Mouse (Mus musculus) adrenal gland, postnatal 25 days (tissue): ENCODE measurements around the gene Hist1h2bf. TPM values are rescaled to one million over a fixed set of nuclear protein-coding genes. Genes with fewer than 3 reads are reported as not detected.
"Not testable (repeated sequence)": the region's sequence is repeated elsewhere in the genome, so short reads cannot be mapped to it uniquely, and the experiment has no call there.

Source experiments
- DNase-seq: peaks from one replicate; pipeline ENCODE4 v3.0.0; 2021; ENCODE audit warnings: mixed read lengths
- long read RNA-seq: library from polyadenylated mRNA; stranded (forward); transcript quantifications from one replicate; pipeline ENCODE4 v2.0.0, GENCODE M21; 2021
- total RNA-seq: library from RNA; stranded (reverse); gene quantifications from 2 replicates; pipeline ENCODE4 v1.2.3, GENCODE M21; 2021

Hist1h2bf gene
- 61.2 and 62.9 TPM in 2 replicates for total RNA-seq
- long read RNA-seq, result 0 reads

- DNase-seq, result peak; percentile 72
These were observed at the start of gene Hist1h2bf, which contains the start of gene Hist1h2ad for GRCm38 (mm10) chr13:23573898-23574524. TSS of gene Hist1h2bf (minus strand) at chr13:23574196. TSS of gene Hist1h2ad (plus strand) at chr13:23574381.

DNA sequence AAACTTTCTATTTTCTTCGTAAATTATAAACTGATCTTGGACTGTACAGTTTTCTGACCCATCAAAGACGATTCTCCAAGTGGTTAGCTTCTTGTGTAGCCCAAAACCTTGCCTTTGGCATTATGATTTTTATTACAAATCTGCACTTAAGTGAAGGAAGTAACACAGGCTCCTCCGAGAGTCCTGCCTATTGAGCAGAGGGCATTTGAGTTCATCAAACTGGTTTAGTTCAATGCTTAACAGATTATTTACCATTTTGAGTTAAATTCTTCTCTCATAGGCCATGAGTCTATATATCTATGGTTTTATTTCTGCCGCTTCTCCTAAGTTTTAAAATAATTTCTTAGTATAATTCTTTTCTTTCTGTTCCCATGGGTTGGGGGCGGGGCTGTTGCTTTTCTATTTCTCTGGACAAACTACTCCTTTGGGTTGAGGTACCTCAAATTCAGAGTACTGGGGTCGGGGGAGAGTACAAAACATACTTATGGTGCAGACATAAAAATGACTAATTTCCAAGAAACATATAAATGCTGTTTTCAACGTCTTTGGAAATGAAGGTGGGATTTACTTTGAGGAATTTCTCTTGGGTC is 49.0 kb upstream of the Hist1h2bf start:
- no peak for DNase-seq

GRCm38 (mm10) chr13:23622175-23622671 is 48.2 kb upstream of the Hist1h2bf start, which contains the start of gene Hist1h1e:
TSS of gene Hist1h1e (minus strand) at chr13:23622558.
- peak; percentile 92 for DNase-seq

DNA sequence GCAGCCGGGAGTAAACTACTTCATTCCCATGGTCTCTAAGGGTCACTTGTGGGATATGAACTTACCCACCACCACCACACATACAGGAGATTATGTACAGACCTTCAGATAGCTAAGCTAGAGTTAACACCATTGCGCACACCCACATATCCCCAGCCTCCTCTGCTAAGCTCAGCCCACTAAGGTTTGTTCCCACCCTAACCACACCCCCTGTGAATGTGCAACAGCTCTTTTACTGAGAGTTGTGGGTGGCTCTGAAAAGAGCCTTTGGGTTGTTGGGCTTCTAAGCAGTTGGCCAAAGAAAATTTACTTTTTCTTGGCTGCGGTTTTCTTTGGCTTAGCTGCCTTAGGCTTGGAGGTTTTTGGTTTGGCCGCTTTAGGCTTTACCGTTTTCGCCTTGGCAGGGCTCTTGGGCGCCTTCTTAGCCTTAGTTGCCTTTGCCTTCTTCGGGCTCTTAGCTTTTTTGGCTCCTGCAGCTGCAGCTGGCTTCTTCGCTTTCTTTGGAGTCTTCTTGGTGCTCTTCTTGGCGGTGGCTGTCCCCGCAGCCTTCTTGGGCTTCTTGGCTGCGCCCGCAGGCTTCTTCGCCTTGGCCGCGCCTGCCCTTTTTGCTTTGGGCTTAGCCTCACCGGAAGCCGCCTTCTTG is 47.7 kb upstream of the Hist1h2bf start:
- peak; percentile 53 for DNase-seq

DNA sequence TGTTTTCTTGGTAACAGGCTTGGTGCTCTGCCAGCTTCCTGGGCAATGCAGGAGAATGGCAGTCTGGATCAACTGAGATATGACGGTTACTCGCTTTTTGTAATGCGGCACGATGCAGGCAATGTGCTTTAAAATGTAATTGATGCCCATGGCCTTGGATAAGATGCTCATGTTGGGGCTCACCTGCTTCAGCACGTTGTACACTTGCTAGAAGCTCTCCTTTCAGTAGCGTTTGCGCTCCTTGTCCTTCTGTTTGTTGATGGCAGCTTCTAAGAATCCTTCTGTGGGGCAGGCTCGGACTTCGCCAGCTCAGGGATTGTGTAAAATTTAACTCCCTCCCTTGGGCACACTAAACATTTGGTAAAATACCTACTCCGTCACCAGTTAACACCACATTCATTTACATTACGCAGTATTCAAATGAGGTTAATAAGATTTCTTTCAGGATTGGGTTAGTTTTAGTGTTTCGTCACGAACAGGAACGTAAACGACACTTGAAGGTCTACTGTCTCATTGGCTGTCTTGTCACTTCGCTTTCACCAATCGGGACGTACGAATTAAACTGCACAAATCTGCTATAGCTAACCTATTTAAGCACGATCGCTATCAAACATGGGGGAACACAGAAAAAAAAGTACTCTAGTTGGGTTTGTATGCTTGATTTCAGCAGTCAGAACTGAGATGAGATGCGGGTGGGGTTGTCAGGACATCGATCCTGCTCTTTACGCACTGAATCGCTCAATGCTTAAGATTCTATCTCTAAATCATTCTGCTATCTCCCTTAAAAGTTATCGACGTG is 46.9 kb upstream of the Hist1h2bf start, which contains the start of gene Hist1h2be:
Hist1h2be (minus strand) TSS at position 392 of the 799 bp plus-strand sequence.
- DNase-seq, result peak; percentile 67

DNA sequence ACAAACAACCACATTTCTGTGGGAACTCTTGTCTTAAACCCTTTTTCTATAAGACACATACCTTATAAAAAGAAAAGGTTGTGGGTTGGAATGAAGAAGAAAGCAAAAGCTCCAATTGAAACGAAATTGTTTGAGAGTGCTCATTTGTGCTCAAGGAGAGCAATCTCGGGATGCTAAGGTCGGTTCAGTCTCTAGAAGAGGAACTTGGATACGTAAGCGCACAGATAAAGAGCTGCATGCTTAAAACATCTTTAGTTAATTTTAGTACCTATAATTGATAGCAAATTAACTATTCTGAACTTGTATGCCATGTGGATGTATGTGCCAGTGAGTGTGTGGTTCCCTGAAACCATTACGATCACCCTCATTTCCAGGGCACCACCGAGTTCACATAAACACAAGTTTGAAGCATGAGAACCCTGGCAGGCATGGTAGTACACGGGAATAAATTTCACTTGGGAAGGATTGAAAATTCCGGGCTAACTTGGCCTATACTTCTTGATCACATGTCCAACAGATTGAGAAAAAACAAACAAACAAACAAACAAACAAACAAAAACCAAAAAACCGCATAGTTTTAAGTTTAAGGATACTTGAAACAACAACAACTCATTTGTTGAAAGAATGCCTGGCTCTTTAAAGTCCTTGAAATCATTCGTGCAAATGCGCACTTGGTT is 46.2 kb upstream of the Hist1h2bf start:
- DNase-seq, result no peak

- no peak for DNase-seq
These were observed 37.6 kb upstream of the Hist1h2bf start for GRCm38 (mm10) chr13:23611638-23612037.

GRCm38 (mm10) chr13:23610393-23610792 is 36.4 kb upstream of the Hist1h2bf start:
- no peak for DNase-seq

GRCm38 (mm10) chr13:23609844-23610243 is 35.8 kb upstream of the Hist1h2bf start:
- DNase-seq, result no peak

DNA sequence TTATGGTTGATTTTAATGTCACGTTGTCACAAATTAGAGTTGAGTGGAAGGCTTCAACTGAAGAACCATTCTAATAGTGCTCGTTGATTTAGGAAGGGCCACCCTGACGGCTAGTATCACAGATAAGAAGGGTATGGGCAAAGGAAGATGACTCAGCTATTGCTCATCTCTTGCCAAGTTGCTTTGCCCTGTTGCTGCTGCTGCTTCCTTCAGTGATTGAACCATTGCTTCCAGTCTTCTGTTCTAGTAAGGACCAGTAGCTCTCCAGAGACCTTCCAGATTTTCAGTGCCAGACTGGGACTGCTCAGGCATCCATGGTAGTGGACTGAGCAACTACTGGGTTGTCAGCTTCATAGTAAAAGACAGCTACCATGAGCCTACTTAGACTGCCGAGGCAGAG is 35.2 kb upstream of the Hist1h2bf start:
- DNase-seq, result no peak

DNA sequence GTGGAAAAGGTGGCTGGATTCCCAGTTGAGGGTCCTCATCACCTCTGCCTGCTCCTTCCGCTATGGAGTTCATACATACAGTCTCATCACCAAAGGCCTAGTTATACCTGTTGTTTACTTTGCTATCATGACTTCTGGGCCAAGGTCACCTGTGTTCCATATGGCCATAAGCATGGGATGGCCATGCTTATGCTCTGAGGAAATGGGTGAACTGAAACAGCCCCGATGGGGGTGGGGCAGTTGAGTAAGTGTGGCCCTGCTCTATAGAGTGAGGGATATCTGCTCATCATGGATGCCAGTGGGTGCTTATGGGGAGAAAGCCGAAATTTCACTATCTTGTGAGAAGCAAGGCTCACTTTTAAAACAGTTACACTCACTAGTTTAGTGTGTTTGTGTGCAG is 31.1 kb upstream of the Hist1h2bf start:
- DNase-seq, result no peak

DNA sequence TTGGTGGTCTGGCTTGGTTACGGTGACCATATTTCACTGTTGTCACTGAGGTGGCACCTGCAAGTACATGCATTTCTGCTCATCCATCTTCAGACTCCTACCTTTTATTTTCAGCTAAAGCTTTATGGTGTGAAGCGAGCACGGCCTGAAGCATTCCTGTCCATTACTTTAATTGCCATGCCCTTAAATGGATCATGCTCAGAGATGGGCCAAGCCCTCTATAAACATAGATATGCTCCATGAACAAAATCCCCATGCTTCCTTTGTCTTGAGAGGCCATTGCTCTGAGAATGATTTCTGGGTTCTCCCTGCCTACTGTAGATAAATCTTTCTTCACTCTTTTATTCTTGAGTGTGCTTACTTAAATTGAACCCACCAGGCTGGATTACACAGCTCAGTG is 30.5 kb upstream of the Hist1h2bf start:
- DNase-seq, result no peak

- DNase-seq, result no peak
These were observed 29.2 kb upstream of the Hist1h2bf start for GRCm38 (mm10) chr13:23603182-23603699.

DNA sequence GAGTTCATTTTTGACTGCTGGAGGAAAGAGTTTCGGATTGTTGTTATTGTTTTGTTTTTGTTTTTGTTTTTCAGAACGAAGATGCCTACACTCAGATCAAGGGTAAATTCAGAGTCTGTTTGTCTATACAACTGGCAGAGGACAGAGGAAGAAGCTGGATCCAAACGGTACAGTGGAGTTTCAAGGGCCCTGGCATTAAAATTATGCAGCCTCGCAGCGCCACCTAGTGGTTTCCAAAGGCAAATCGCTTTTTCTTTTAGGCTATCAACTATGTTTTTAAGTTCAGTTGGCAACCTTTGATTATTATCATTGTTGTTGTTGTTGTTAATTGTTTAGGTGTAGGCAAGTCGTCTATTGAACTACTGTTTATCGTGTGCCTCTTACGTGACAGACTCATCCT is 24.0 kb upstream of the Hist1h2bf start:
- DNase-seq, result peak; percentile 80

DNA sequence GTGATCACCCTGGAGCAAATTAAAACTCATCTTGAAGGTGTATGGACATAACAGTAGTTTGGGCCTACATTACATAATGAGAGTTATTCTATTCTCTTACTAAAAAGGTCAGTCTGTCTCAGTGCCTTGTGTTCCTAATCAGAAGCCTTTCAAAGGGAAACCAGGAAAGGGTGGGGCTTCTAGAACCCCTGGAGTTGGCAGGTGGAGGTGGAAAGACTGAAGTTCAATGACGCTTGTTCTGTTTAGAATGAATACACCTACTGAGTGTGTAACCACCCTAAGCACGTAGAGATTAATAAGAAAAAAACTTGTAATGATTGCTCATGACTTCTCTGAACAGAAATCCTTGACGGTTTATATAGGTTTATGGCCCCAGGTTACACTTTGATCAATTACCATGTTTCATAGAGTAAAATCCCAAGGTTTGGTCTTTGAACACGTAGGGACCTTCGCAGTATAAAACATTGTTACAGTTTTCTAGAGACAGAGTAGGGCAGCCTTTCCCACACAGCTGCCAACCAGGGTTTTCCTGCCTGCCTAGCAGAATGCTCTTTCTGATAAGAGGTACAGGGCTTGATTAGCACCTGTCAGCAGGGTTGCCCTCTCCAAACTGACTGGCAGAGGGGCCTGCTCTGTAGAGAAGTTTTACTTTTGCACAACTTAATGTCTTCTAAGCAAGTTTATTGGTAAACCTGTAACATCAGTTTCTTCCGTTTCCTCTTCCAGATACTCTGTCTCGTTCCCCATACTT is 21.8 kb upstream of the Hist1h2bf start:
- DNase-seq, result no peak

- DNase-seq, result no peak
These were observed 21.2 kb upstream of the Hist1h2bf start for GRCm38 (mm10) chr13:23595185-23595584.

DNA sequence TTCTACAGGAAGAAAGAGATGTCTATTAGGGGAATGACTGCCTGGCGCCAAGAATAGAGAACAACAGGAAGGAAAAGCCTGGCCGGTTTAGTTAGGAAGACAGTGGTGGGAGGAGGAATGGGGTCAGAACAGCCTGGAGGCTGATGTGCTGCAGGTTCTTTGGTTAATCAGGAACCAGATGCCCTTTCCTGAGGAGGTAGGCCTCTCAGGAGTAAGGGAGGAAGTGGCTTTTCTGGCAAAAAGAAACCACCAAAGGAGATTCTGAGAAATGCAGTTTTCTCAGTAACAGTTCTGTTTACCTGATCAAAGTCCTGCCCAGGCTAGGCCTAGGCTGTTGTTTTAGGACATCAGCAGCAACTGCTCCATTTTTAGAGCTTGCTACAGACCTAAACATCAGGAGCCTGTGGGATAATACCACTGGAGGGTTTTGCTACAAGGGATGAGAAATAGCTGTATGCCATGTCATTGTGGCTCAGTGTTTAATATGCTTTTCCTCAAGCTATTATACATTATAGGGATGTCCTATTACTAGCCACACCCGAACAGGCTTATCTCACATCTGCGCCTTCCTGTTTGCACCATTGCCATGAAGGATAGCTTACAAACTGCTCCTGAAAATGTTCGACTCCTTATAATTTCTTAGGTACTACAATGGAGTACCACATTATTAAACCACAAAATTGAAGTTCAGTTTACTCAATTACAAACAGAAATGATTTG is 19.2 kb upstream of the Hist1h2bf start:
- DNase-seq, result no peak

DNA sequence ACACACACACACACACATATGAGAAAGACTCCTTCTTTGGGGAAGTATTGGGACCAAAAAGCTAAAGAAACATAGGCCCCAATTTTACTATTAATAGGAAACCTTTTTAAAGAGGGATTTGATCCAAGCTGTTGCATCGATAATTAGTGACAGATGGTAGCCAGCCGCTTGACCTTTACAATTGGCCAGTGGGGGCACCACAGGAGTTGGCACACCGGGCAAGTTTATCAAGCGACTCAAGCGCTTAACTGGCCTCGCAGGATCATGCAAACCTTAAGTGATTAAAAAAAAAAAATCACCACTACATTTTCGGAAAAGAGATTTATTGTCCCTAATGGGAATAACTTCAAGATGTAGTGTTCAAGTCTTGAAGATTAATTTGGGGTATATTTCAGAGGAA is 18.6 kb upstream of the Hist1h2bf start:
- DNase-seq, result no peak

GRCm38 (mm10) chr13:23591886-23592285 is 17.9 kb upstream of the Hist1h2bf start:
- not testable (repeated sequence) for DNase-seq

- DNase-seq, result no peak
These were observed 17.2 kb upstream of the Hist1h2bf start for GRCm38 (mm10) chr13:23591206-23591605.
